Mouse (Mus musculus) urinary bladder, postnatal 25 days (tissue): ENCODE measurements at regions not wholly inside any gene's neighbourhood (a gene's known extent, or its start where the extent isn't known, plus 50 kb on each side); places are given as distances from the start of the nearest gene placed in this dataset.

Experiments
- DNase-seq: peaks from one replicate; pipeline ENCODE4 v3.0.0; 2022; ENCODE audit warnings: low spot score

DNA sequence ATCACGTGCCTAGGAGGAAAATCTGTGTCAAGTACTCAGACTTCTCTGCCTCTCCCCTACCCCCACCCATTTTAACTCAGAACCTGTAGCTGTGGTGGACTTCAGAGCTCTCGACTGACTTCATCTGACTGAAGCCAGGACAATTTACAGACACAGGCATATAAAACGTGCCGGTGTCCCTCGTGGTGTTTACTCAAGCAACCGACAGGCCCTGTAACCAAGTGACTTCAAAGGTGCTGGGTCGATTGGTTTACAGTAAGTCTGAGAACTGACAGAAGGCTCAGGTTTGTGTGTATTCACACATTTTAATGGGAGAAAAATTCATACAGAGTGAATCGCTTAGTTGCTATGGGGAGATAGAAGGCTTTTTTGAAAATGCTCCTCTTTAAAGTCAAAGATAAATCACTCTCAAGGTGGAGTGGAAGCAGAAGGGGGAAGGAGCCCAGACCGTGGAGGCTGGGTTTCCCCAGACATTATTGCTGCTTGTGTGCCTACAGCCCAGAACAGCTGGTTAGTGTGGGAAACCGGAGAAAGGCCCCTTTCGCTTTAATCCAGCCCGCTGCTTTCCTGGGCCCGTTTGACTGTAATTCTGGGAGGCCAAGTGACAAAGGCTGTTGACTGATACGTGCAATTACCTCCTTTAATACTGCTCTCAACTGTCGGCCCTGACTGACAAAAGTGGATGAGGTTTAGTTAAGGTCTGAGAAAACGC, 218.6 kb downstream of the Sox2 start:
- DNase-seq, result no peak

GRCm38 (mm10) chr3:34869911-34870310, 219.7 kb downstream of the Sox2 start:
- no peak for DNase-seq

- DNase-seq, result no peak
These were observed 234.9 kb downstream of the Sox2 start for GRCm38 (mm10) chr3:34885137-34885536.

GRCm38 (mm10) chr3:34893381-34893780, 243.2 kb downstream of the Sox2 start:
- no peak for DNase-seq

- no peak for DNase-seq
These were observed 252.9 kb downstream of the Sox2 start for GRCm38 (mm10) chr3:34903106-34903505.

DNA sequence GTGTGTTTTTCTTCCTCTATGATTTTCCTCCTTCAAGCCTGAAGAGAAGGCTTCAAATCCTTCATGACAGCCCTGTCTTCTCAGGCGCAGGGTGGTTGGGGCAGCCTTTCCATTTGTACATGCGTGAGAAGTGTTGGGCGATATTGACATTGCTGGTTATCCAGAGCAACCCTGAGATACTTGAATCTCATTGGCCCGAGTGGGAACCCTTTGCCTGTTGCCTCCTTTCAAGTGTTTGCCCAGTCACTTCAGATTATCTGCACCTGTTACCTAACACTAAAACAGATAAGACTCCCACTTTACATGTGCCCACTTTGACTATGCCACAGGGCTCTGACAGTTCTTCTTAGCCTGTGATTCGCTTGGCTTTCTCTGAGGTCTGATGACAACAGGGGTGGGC, 258.3 kb downstream of the Sox2 start:
- DNase-seq, result no peak

DNA sequence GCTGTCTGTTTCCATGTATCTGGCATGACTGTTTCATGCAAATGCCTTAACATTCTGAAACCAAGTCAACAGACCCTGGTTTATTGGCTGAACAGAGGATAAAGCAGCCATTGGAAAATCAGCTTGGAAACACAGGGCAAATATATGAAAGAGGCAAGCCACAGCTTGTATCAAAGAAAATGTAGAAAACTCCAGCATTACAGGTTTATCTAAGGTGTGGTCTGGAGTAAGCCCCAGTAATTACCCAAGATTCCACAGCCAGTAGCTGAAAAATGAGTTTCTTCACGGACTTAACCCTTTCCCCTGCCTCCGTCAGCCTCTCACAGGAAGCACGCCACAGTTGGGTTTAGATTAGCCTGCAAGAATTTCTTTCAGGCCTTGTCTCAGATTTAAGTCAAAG, 259.1 kb downstream of the Sox2 start:
- DNase-seq, result no peak

GRCm38 (mm10) chr3:34918326-34918932, 268.2 kb downstream of the Sox2 start:
- no peak for DNase-seq

- no peak for DNase-seq
These were observed 270.3 kb downstream of the Sox2 start for GRCm38 (mm10) chr3:34920497-34920896.

GRCm38 (mm10) chr3:34949867-34950266, 299.7 kb downstream of the Sox2 start:
- DNase-seq, result no peak

DNA sequence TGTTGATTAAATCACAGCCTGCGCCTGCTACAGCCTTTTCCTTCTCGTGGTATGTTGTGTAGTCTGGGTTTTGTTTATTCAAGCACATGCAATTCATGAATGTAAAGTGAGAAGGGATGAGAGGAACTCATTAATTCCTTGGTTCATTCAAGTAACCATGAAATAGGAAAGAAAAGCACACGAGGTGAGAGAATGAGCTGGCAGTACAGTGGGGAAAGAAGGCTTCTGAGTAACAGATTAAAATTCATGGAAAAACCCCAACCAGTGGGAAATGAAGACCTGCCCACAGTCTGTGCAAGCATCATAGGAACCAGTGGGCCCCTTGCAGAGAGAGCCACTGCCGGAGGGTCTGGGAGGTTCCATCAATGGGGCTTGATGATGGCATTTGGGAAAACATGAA, 306.0 kb downstream of the Sox2 start:
- DNase-seq, result no peak

DNA sequence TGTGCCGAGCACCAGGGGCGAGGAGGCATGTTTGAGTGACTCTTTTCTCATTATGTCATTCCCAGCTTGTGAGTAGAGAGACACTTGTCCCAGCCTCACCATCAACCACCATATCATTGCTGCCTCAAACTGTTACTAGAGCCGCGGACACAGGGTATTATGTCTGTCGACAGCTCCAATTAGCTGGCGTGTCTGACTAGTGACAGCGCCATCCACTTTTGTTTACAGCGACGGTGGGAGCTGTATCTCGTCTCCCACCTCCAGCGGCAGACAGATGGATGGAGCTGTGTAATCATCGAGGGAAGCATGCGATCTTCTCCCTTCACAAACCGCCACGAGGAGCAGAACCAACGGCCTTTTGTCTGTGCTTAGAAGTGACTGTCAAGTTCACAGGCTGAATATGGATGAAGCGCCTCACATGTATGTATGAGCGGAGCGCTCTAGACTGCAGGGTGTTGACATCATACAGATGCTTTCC, 308.9 kb downstream of the Sox2 start:
- DNase-seq, result no peak

GRCm38 (mm10) chr3:34966442-34966841, 316.2 kb downstream of the Sox2 start:
- no peak for DNase-seq

DNA sequence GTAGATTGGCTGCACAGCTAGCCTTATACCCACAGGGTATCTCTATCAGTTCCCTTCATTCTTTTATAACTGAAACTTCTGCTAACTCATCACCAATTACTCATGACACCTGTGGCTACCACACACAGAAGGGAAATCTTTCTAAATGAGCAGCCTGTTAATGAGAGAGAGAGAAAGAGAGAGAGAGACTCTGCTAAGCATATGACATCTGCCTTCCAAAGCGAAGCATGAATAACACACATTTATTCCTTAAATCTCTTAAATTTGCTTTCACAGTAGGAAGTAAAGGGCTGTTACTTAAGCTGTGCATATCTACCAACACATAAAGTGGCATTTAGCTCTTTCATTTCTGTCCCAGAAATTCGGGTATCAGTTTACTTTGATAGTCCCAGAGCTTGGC, 317.7 kb downstream of the Sox2 start:
- DNase-seq, result no peak

DNA sequence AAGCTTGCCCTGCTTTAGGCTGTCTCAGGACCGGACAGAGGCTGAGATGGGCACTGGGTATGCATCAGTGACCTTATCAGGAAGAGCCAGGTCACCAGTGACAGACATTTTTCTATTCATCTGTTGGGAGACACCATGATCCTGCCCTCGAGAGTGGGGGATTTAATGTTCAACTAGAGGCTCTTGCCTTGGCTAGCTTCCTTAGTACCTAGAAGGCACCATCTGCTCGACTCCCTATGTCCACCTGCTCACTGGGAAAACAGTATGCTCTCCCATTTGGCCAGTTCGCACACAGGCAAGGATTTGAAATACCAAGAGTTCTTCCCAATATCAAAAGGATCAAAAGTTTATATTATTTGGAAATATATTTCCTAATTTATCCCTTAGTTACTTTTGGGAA, 321.3 kb downstream of the Sox2 start:
- no peak for DNase-seq

- no peak for DNase-seq
These were observed 324.2 kb downstream of the Sox2 start for GRCm38 (mm10) chr3:34974371-34974770.
